Mouse (Mus musculus) forebrain, embryonic 10.5 days (tissue): Measurements from ENCODE around the gene Vps25. TPM values are rescaled to one million over a fixed set of nuclear protein-coding genes. Genes with fewer than 3 reads are reported as not detected.

Experiments used
- DNase-seq: peaks from one replicate; pipeline ENCODE4 v3.0.0-alpha.2; 2017; ENCODE audit warnings: low spot score; ENCODE audit errors: extremely low spot score
- H3K27ac ChIP-seq: fragments of 300-500 bp; sonication (generic); 2 replicates; pipeline ENCODE4 v1.5.1; 2016; ENCODE audit warnings: mild to moderate bottlenecking
- H3K27me3 ChIP-seq: fragments of 300-500 bp; sonication (generic); 2 replicates; pipeline ENCODE4 v1.6.1; 2016; ENCODE audit warnings: mild to moderate bottlenecking; ENCODE audit not compliant: poor library complexity, severe bottlenecking
- H3K36me3 ChIP-seq: fragments of 300-500 bp; sonication (generic); replicated peaks from 2 replicates; pipeline ENCODE4 v1.6.1; 2016; ENCODE audit warnings: mild to moderate bottlenecking, moderate library complexity
- H3K4me1 ChIP-seq: fragments of 300-500 bp; sonication (generic); 2 replicates; pipeline ENCODE4 v1.6.1; 2016
- H3K4me3 ChIP-seq: fragments of 300-500 bp; sonication (generic); 2 replicates; pipeline ENCODE4 v1.5.1; 2016; ENCODE audit warnings: mild to moderate bottlenecking, moderate library complexity
- H3K9me3 ChIP-seq: fragments of 300-500 bp; sonication (generic); 2 replicates; pipeline ENCODE4 v1.6.1; 2016; ENCODE audit warnings: mild to moderate bottlenecking, moderate library complexity
- WGBS: fragments of 180-500 bp; shearing (Covaris S2); methylation state at CpG from one replicate; pipeline ENCODE4 v1.1.7; 2016; 5-methylcytosine and 5-hydroxymethylcytosine counted together
- polyA plus RNA-seq: library from polyadenylated mRNA; unstranded; fragments of >200 nt; fragmentation: Nextera tagmentation; extraction: Ambion mirVana; gene quantifications from 2 replicates; pipeline ENCODE4 v1.2.1, GENCODE M21; 2016

Gene Vps25
- polyA plus RNA-seq, 1 experiment from 2014 or later = 128 TPM

DNA sequence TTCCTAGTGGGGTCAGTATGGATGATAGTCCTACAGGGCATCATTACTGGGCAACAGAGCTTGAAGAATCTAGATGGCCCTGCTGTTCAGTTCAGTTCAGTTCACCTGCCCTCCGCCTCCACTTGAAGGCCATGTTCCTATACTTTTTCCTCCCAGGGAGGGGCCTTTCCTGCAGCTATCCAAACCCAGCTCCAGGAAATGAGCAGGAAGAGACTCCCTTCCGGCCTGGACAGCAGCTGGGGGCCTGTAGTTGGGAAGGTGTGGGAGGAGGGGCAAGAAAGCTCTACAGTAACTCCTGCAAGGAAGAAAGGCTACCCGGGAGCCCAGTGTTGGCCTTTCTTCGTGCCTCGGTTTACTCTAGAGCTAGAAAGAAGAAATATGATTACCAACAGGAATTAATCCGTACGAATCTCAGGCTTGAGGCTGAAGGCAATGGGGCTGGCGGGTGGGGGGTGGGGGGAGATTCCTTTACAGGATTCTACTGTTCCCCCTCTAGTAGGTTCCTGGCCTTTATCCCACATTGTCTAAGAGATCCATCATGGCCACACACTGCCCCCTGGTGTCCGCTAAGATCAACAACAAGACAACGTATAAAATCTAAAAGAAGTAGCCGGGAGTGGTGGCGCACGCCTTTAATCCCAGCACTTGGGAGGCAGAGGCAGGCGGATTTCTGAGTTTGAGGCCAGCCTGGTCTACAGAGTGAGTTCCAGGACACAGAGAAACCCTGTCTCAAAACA is 5.1 kb upstream of the Vps25 start:
- H3K27ac ChIP-seq = peak overlapping the region; percentile 35
- no peaks in the 10 kb centered on the region for H3K9me3 ChIP-seq
- no peak overlapping the region; the same call in 1 of the 2 replicates for H3K4me3 ChIP-seq
- H3K36me3 ChIP-seq = no peaks in the 10 kb centered on the region
- H3K27me3 ChIP-seq = peaks cover 48% of the 10 kb centered on the region
- peak; percentile 65 for DNase-seq
- H3K4me1 ChIP-seq = peaks cover 47% of the 10 kb centered on the region
- WGBS = 39% methylated on average over 14 of the region's 14 CpGs

DNA sequence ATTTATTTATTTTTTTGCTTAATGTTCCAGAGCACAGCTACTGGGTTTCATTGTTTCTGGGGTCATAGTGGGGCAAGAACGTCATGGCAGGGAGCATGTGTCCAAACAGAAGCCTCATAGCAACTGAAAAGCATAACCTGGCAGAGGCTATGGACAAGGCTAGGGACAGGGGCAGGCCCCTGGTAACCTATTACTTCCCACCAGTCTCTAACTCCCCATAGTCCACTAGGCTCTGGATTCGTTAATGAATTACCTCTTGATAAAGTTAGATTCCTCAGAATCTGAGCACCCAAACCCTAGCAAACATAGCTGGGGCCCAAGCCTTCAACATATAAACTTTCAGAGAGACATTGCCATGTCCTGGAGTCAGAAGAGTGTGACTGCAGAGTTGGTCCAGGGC is 2.5 kb upstream of the Vps25 start:
- no peaks in the 10 kb centered on the region for H3K9me3 ChIP-seq
- H3K27me3 ChIP-seq = peaks cover 25% of the 10 kb centered on the region
- H3K36me3 ChIP-seq = peaks cover 3% of the 10 kb centered on the region
- no peak for DNase-seq
- no peak overlapping the region for H3K4me3 ChIP-seq
- WGBS = 83% methylated on average over 2 of the region's 2 CpGs
- no peak overlapping the region for H3K27ac ChIP-seq
- H3K4me1 ChIP-seq = peaks cover 40% of the 10 kb centered on the region

DNA sequence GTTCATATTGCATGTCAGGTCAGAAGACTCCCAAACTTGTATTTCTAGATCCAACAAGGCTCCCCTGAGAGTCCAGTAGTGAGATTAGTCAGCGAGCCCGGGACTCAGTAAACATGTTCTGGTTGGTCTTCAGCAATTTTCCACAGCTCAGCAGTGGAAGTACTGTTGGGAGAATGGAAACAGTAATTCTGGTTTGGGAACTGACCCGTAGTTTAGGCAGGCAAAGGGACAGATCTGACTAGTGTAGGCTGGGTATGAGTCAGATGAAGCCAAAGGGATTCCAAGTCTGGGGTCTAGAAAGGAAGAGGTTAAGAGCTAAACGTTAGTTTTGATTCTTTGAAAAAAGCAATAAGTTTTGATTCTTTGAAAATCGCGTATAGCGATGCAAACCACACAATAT is 566 bp upstream of the Vps25 start:
- peaks cover 18% of the 10 kb centered on the region for H3K36me3 ChIP-seq
- H3K4me3 ChIP-seq = peak overlapping the region; percentile 78
- WGBS = 17% methylated on average over 7 of the region's 7 CpGs
- no peak for DNase-seq
- peak overlapping the region; percentile 92 for H3K27ac ChIP-seq
- no peaks in the 10 kb centered on the region for H3K9me3 ChIP-seq
- H3K27me3 ChIP-seq = peaks cover 6% of the 10 kb centered on the region
- peaks cover 25% of the 10 kb centered on the region for H3K4me1 ChIP-seq

DNA sequence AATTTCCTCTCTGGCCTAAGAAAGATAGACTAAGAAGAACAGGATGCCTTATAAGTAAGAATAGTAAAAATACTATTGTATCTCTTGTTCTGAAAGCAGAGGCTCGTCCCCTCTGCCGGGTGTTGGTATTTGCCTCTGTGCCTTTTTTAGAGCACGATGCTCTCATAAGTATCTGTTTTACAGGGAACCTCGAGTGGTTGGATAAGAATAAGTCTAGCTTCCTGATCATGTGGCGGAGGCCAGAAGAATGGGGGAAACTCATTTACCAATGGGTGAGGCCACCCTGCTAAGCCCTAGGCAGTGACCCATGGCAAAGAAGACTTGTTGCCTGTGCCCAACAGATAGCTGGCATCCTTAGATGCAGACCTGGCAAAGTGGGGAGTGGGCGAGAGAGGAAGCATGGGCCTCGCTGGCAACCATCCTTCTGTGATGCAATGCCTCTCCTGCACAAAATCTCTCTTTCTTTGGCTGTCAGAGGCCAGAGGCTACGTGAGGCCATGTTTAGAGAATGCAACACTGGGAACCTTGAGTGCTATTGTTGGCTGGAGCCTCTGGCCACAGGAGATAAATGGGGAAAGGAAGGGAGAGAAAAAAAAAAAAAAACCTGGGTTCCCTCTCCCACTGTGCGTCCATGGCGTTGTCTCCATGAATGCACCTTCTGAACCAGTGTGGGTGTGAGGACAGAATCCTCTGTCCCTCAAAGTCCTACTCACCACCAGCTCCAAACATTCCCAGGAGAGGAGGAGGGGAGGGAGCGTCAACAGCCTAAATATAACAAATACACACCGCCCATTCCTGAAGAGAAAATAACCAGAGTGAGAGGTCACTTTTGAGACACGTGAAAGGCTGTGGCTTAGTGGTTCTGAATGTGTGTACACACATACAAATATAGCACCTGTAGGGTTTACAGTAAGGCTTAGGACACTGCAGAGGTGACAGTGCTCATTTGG is 2.6 kb downstream of the Vps25 start:
- H3K36me3 ChIP-seq = peaks cover 32% of the 10 kb centered on the region
- no peaks in the 10 kb centered on the region for H3K9me3 ChIP-seq
- H3K27me3 ChIP-seq = peaks cover 3% of the 10 kb centered on the region
- no peak overlapping the region for H3K4me3 ChIP-seq
- no peak overlapping the region for H3K27ac ChIP-seq
- peaks cover 42% of the 10 kb centered on the region for H3K4me1 ChIP-seq
- WGBS = 92% methylated on average over 13 of the region's 13 CpGs
- DNase-seq = no peak

DNA sequence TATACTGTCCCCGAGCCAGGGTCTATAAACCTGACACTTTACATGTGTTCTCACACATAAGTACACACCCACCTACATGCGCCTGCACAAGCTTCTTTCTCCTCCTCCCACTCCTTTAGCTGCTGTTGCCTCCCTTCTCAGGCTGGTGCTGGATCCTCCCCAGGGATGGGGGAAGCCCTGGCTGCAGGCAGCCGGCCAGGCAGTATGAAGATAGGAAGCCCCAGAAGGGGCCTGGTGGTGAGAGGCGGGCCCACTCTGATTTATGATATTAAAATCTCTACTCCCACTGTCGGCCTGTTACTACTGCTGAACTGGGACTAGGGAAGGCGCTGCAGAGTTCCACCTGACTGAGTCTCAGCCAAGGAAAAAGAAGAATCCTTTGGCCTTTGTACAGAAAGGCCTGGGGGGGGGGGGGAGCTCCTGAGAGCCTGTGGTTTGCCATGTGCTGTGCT is 5.8 kb downstream of the Vps25 start:
- Histone ChIP-seq H3K27me3 (peaks cover 35% of the 10 kb centered on the region), H3K36me3 (peaks cover 32% of the 10 kb centered on the region), H3K9me3 (no peaks in the 10 kb centered on the region), H3K4me3 (peak overlapping the region; percentile 67), H3K4me1 (peaks cover 59% of the 10 kb centered on the region), H3K27ac (peak overlapping the region; percentile 84)
- DNase-seq = no peak
- WGBS = 54% methylated on average over 6 of the region's 6 CpGs

DNA sequence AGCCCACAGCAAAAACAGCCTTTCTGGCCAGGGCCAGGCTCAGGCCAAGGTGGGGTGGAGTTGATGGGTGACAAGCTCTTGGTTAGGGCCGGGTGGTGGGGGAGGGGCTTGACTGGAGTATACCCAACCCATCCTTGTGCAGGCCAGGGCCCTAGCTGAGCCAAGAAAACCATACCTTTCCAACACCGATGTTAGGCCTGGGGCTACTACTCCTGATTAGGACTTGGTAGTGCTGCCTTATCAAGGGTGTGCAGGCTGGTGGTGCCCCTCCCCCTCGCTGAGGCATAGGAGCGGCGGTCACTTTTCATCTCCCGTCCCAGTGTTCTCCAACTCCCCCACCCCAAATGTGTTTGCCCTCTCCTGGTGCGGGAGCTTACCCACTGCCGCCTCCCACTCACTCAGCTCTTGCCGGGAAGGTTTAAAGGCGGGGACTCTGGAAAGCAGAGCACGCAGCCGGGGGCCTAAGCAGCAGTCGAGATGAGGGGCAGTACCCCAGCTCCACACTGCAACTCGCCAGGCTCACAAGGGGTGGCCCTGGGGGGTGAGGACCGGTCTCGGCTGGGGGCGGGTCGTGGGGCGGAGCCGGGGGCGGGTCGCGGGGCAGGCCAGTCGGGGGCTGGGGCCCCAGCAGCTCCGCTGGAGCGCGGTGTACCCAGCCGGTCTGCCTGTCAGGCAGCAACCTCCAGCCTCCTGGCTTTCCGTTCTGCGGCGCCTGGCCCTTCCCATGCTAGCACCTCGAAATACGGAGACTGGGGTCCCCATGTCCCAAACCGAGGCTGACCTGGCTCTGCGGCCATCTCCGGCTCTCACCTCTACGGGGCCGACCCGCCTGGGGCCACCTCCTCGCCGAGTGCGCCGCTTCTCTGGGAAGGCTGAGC is 6.7 kb downstream of the Vps25 start, which contains the start of gene Wnk4:
Wnk4 (plus strand) TSS at position 620 of the 878 bp plus-strand sequence.
- peak; percentile 74 for DNase-seq
- Histone ChIP-seq H3K27ac (peak within 1 kb of the TSS; percentile 84), H3K4me3 (peak within 1 kb of the TSS; percentile 67), H3K36me3 (peaks cover 32% of the 10 kb centered on the region), H3K27me3 (peaks cover 44% of the 10 kb centered on the region), H3K4me1 (peaks cover 60% of the 10 kb centered on the region), H3K9me3 (no peaks in the 10 kb centered on the region)
- WGBS = under 1% methylated on average over 43 of the region's 43 CpGs

DNA sequence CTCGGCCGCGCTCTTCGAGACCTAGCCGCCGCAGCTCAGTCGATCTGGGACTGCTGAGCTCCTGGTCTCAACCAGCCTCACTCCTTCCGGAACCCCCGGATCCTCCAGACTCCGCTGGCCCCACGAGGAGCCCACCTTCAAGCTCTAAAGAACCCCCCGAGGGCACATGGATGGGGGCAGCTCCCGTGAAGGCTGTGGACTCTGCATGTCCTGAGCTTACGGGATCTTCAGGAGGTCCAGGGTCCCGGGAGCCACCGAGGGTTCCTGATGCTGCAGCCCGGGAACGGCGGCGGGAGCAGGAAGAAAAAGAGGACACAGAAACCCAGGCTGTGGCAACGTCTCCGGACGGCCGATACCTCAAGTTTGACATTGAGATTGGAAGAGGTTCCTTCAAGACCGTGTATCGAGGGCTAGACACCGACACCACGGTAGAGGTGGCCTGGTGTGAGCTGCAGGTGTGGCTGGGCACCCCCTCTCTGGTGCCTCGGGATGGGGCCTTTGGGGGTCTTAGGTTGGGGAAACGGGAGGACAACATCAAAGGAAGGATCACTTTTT is 7.4 kb downstream of the Vps25 start:
- H3K9me3 ChIP-seq = no peaks in the 10 kb centered on the region
- peaks cover 31% of the 10 kb centered on the region for H3K36me3 ChIP-seq
- peaks cover 51% of the 10 kb centered on the region for H3K27me3 ChIP-seq
- under 1% methylated on average over 30 of the region's 30 CpGs for WGBS
- peak overlapping the region; percentile 84 for H3K27ac ChIP-seq
- peaks cover 67% of the 10 kb centered on the region for H3K4me1 ChIP-seq
- peak overlapping the region; percentile 67 for H3K4me3 ChIP-seq
- DNase-seq = peak; percentile 47

DNA sequence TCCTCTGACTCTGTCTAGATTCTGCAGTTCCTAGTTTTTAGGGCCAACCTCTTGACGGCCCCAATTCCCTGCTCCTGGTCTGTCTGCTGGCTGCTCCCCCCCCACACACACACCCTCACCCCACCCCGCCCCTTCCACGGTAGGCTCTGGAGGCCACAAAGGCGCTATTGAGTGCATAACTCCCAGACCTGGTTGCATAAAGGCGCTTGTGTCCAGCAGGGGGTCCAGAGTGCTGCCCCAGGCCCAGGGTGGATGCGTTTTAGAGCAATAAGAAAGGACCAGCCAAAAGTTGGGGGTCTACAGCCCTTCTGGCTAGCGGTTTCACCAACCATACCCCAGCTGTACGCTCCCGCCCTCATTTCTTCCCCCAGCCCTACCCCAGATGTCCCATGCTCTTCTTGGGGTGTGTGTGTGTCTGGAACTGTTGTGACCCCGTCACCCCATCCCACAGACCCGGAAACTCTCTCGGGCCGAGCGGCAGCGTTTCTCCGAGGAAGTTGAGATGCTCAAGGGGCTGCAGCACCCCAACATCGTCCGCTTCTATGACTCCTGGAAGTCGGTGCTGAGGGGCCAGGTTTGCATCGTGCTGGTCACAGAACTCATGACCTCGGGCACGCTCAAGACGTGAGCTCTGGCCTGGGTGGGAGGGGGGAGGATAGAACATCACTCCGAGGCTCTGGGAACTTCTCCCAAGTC is 8.9 kb downstream of the Vps25 start:
- Histone ChIP-seq H3K27ac (0 out of 2 replicates have a peak overlapping the region, but pooled peaks have one; percentile 35), H3K36me3 (peaks cover 19% of the 10 kb centered on the region; the same call in 1 of the 2 replicates), H3K27me3 (peaks cover 66% of the 10 kb centered on the region), H3K4me3 (peak overlapping the region; percentile 67), H3K9me3 (no peaks in the 10 kb centered on the region), H3K4me1 (peaks cover 70% of the 10 kb centered on the region)
- WGBS = under 1% methylated on average over 24 of the region's 24 CpGs
- DNase-seq = no peak

DNA sequence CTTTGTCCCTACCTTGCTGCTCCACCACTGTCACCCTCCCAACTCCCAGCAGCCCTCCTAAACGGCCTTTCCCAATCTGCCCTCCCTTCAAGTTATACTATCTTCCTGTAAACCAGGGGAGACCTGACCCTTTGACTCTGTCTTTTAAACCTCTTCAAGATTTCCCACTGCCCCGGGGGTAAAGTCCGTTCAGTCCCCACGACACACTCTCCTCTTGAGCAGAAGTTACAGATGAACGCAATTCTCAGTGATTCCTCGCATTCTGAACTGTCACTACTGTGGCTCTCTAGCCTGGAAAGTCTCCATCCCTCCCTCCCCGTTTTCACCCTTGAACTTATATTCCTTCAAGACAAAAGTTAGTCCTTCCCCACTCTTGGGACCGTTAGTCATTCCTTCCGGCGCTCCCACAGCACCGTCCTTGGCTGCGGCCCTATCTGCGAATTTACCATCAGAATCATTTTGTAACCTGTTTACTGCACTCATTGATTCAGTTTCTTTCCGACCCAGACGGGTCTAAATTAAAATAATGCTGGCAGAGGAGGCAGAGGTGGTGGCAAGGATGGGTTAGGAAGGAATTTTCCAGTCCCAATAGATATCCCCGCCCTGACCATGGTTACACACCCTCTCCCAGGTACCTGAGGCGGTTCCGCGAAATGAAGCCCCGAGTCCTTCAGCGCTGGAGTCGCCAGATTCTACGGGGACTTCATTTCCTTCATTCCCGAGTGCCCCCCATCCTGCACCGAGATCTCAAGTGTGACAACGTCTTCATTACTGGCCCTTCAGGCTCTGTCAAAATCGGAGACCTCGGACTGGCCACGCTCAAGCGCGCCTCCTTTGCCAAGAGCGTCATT is 9.9 kb downstream of the Vps25 start:
- DNase-seq = no peak
- H3K4me3 ChIP-seq = peak overlapping the region; percentile 67
- 2% methylated on average over 32 of the region's 32 CpGs for WGBS
- H3K9me3 ChIP-seq = no peaks in the 10 kb centered on the region
- peaks cover 76% of the 10 kb centered on the region for H3K27me3 ChIP-seq
- no peak overlapping the region for H3K27ac ChIP-seq
- H3K4me1 ChIP-seq = peaks cover 70% of the 10 kb centered on the region
- peaks cover 10% of the 10 kb centered on the region; the same call in 1 of the 2 replicates for H3K36me3 ChIP-seq

DNA sequence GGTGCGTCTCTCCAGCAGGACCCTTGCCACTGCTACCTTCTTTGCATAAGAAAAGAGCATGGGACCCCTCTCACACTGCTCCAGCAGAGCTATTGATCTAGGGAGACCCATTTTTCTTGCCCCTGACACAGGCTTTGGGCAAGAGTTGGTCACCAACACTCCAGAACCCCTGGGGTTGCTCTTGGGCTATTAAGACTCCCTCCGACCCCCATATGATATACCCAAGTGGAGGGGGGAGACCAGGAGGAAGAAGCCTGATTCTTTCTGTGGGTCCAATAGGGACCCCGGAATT is 10.4 kb downstream of the Vps25 start:
- 4% methylated on average over 3 of the region's 3 CpGs for WGBS
- Histone ChIP-seq H3K4me1 (peaks cover 70% of the 10 kb centered on the region), H3K4me3 (peak overlapping the region; percentile 67), H3K27ac (no peak overlapping the region), H3K9me3 (no peaks in the 10 kb centered on the region), H3K36me3 (peaks cover 4% of the 10 kb centered on the region; the same call in 1 of the 2 replicates), H3K27me3 (peaks cover 82% of the 10 kb centered on the region)
- DNase-seq = no peak

DNA sequence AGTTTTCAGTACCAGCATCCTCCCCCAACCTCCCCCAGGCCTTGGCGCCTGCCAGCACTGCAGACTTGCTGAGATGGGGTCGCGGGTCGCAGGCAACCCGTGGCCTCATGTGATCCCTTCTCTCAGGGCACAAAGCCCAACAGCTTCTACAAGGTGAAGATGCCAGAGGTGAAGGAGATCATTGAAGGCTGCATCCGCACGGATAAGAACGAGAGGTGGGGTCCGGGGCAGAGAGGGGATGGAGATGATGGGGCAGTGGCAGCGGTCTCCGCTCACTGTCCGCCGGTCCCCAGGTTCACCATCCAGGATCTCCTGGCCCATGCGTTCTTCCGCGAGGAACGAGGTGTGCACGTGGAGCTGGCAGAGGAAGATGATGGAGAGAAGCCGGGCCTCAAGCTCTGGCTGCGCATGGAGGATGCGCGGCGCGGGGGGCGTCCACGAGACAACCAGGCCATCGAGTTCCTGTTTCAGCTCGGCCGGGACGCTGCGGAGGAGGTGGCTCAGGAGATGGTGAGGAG is 11.5 kb downstream of the Vps25 start:
- WGBS = 2% methylated on average over 31 of the region's 31 CpGs
- DNase-seq = no peak
- Histone ChIP-seq H3K27ac (0 out of 2 replicates have a peak overlapping the region, but pooled peaks have one; percentile 3), H3K27me3 (peaks cover 92% of the 10 kb centered on the region), H3K9me3 (no peaks in the 10 kb centered on the region), H3K36me3 (no peaks in the 10 kb centered on the region), H3K4me1 (peaks cover 68% of the 10 kb centered on the region), H3K4me3 (peak overlapping the region; percentile 42)
